Comparison of ENCODE assay signal across 35 mouse cellular contexts in the genomic region with DNA sequence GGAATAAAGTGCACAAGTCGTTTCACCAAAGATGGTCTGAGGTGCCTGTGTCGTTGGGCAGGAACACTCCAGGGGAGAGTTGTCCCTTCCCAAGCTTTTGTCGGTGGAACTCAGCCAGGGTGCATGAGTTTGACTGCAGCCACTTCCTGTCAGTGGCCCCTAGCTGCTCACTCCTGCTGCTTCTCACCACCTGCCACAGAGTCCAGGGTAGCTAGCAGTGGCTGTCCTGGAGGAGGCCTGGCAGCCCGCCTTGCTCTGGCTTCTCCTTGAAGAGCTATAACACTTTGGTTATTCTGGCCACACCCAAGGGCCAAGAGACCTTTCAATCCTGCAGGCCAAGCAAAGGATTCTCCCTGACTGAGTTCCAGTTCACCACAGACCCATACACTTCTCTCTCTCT.
"Had no signal": no experiment of that assay in that cellular context is flagged by ENCODE, and none has a peak within 500 bp of the region (broad histone marks: within the 10 kb centered on the region; RNA-seq: fewer than 3 reads in every experiment).

No protein-coding gene starts in this region.

- H3K27me3 ChIP-seq: hindbrain, embryonic 15.5 days; intestine, embryonic 15.5 days; kidney, embryonic 15.5 days had no signal

- H3K4me3 ChIP-seq: heart, embryonic 10.5 days; heart, embryonic 12.5 days; heart, embryonic 13.5 days; heart, embryonic 15.5 days; hindbrain, embryonic 10.5 days; hindbrain, embryonic 12.5 days; hindbrain, embryonic 13.5 days; hindbrain, embryonic 15.5 days; intestine, embryonic 15.5 days; kidney, embryonic 15.5 days; layer of hippocampus, adult 2 months had no signal

- H3K36me3 ChIP-seq: heart, embryonic 10.5 days; heart, embryonic 12.5 days; heart, embryonic 13.5 days; heart, embryonic 15.5 days; hindbrain, embryonic 10.5 days; hindbrain, embryonic 12.5 days; hindbrain, embryonic 13.5 days; hindbrain, embryonic 15.5 days; intestine, embryonic 15.5 days; kidney, embryonic 15.5 days had no signal

- H3K9me3 ChIP-seq: heart, embryonic 10.5 days; heart, embryonic 12.5 days; heart, embryonic 13.5 days; heart, embryonic 15.5 days; hindbrain, embryonic 10.5 days; hindbrain, embryonic 12.5 days; hindbrain, embryonic 13.5 days; hindbrain, embryonic 15.5 days; intestine, embryonic 15.5 days; kidney, embryonic 15.5 days had no signal

- H3K4me2 ChIP-seq: heart, embryonic 11.5 days; heart, embryonic 12.5 days; heart, embryonic 13.5 days; heart, embryonic 15.5 days; hindbrain, embryonic 12.5 days; hindbrain, embryonic 13.5 days; hindbrain, embryonic 14.5 days; hindbrain, embryonic 15.5 days; intestine, embryonic 15.5 days; kidney, embryonic 15.5 days had no signal

- ATAC-seq: hindbrain, embryonic 16.5 days; hindbrain, postnatal 0 days; inflammation-experienced regulatory T-cells, adult 6 months; intestine, embryonic 15.5 days; intestine, embryonic 16.5 days; intestine, postnatal 0 days had no signal

- DNase-seq: heart, postnatal 10 days; heart, postnatal 14 days; heart, postnatal 36 days; heart, postnatal 4 days; kidney, adult 11 months; kidney, adult 18-20 months; kidney, adult 2 months; kidney, adult 8-10 months; kidney, adult 9 months; kidney, postnatal 10 days; kidney, postnatal 14 days; kidney, postnatal 25 days; kidney, postnatal 36 days; kidney, postnatal 4 days; layer of hippocampus, adult 9-11 months; layer of hippocampus, postnatal 36 days had no signal

- H3K27ac ChIP-seq: heart, embryonic 10.5 days; heart, embryonic 13.5 days; heart, embryonic 15.5 days; hindbrain, embryonic 10.5 days; hindbrain, embryonic 12.5 days; hindbrain, embryonic 13.5 days; hindbrain, embryonic 14.5 days; hindbrain, embryonic 15.5 days; hindbrain, postnatal 0 days; intestine, embryonic 15.5 days; kidney, embryonic 15.5 days; kidney, postnatal 0 days; layer of hippocampus, adult 2 months had no signal

- H3K9ac ChIP-seq: heart, embryonic 12.5 days; heart, embryonic 13.5 days; heart, embryonic 15.5 days; hindbrain, embryonic 12.5 days; hindbrain, embryonic 13.5 days; hindbrain, embryonic 14.5 days; hindbrain, embryonic 15.5 days; intestine, embryonic 15.5 days; kidney, embryonic 15.5 days had no signal

- H3K4me1 ChIP-seq: heart, embryonic 12.5 days; heart, embryonic 15.5 days; hindbrain, embryonic 10.5 days; hindbrain, embryonic 12.5 days; hindbrain, embryonic 13.5 days; hindbrain, embryonic 15.5 days; intestine, embryonic 15.5 days; kidney, embryonic 15.5 days had no signal
